Mouse (Mus musculus) embryonic facial prominence, embryonic 13.5 days (tissue): ENCODE data around the gene Lyg2. TPM values are rescaled to one million over a fixed set of nuclear protein-coding genes. Genes with fewer than 3 reads are reported as not detected.

Experiments used
- ATAC-seq: fragments of 200-750 bp; cut with Nextera tagmentation; 2 replicates; pipeline ENCODE4 v1.8.0; 2017; ENCODE audit warnings: low read depth; ENCODE audit not compliant: insufficient number of reproducible peaks, insufficient read depth, low FRiP score, low TSS enrichment
- H3K27ac ChIP-seq: fragments of 300-500 bp; sonication (generic); 2 replicates; pipeline ENCODE4 v1.5.1; 2015; ENCODE audit warnings: moderate library complexity, mild to moderate bottlenecking, inconsistent platforms
- H3K27me3 ChIP-seq: fragments of 300-500 bp; sonication (generic); 2 replicates; pipeline ENCODE4 v1.6.1; 2015; ENCODE audit warnings: mild to moderate bottlenecking, inconsistent platforms
- H3K36me3 ChIP-seq: fragments of 300-500 bp; sonication (generic); 2 replicates; pipeline ENCODE4 v1.6.1; 2015; ENCODE audit warnings: mild to moderate bottlenecking, inconsistent platforms
- H3K4me1 ChIP-seq: fragments of 300-500 bp; sonication (generic); 2 replicates; pipeline ENCODE4 v1.6.1; 2015; ENCODE audit warnings: inconsistent platforms
- H3K4me2 ChIP-seq: fragments of 300-500 bp; sonication (generic); 2 replicates; pipeline ENCODE4 v1.6.1; 2015; ENCODE audit warnings: moderate library complexity, mild to moderate bottlenecking, inconsistent platforms
- H3K4me3 ChIP-seq: fragments of 300-500 bp; sonication (generic); 2 replicates; pipeline ENCODE4 v1.5.1; 2015; ENCODE audit warnings: mild to moderate bottlenecking, inconsistent platforms
- H3K9ac ChIP-seq: fragments of 300-500 bp; sonication (generic); 2 replicates; pipeline ENCODE4 v1.6.1; 2015; ENCODE audit warnings: mild to moderate bottlenecking, inconsistent platforms
- H3K9me3 ChIP-seq: fragments of 300-500 bp; sonication (generic); 2 replicates; pipeline ENCODE4 v1.6.1; 2016; ENCODE audit warnings: inconsistent platforms
- WGBS: fragments of 180-500 bp; shearing (Covaris S2); methylation state at CpG from one replicate; pipeline ENCODE4 v1.1.7; 2015; ENCODE audit warnings: mixed read lengths; 5-methylcytosine and 5-hydroxymethylcytosine counted together
- polyA plus RNA-seq: library from polyadenylated mRNA; unstranded; fragments of >200 nt; fragmentation: Nextera tagmentation; extraction: Ambion mirVana; gene quantifications from 2 replicates; pipeline ENCODE4 v1.2.1, GENCODE M21; 2015

The Lyg2 gene
- polyA plus RNA-seq, 1 experiment from 2014 or later: not detected

DNA sequence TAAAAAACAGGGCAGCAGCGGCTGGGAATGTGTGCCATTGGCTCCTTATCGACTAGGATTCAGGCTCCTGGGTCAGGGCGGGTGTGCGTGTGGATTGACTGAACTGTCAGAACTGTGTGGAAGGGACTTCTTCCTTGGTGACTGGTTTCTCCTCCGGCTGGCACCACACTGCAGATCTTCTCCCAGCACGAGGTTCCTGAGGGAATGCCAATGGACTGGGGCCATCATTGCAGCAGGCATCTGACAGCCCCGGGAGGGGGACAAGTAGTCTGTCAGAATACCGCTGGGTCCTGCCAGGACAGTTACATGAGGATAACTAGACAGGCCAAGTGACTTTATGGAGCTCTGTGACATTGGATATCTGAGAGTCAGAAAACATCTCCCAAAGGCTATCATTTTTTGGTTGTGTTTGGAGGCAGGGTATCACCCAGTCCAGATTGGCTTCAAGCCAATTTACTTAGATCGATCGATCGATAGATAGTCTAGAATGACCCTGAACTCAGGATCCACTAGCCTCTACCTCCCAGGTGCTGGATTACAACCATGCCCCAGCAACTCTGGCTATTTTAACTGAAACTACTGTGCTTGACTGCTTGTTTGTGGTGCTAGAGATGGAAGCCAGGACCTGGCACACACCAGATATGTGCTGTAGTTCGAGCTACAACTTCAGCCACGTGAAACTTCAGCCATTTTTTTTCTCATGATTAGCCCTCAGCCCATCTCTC is 38.4 kb downstream of the Lyg2 start:
- peaks cover 2% of the 10 kb centered on the region; the same call in 1 of the 2 replicates for H3K4me1 ChIP-seq
- no peak overlapping the region for H3K4me3 ChIP-seq
- H3K9me3 ChIP-seq: no peaks in the 10 kb centered on the region
- 94% methylated on average over 13 of the region's 13 CpGs for WGBS
- no peak overlapping the region for H3K4me2 ChIP-seq
- H3K9ac ChIP-seq: no peak overlapping the region
- ATAC-seq: no peak
- H3K27me3 ChIP-seq: no peaks in the 10 kb centered on the region
- H3K36me3 ChIP-seq: peaks cover 71% of the 10 kb centered on the region
- H3K27ac ChIP-seq: no peak overlapping the region

DNA sequence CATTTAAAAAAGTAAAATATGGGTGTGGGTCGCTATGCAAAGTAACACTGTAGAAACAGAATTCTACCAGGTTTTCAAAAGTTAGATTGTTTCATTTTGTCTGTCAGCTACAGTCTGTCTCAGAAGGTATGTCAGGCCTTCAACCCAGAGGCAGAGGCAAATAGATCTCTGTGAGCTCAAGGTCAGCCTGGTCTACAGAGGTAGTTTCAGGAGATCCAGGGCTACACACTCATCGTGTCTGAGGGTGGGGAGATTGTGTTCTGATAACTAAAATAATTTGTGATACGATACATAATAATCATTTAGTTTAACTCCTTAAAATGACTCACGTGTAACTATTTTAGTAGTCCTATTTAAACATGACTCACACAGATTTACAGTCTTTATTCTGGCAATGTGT is 43.1 kb downstream of the Lyg2 start:
- H3K9me3 ChIP-seq: no peaks in the 10 kb centered on the region
- H3K36me3 ChIP-seq: peaks cover 35% of the 10 kb centered on the region
- ATAC-seq: no peak
- H3K4me3 ChIP-seq: 0 out of 2 replicates have a peak overlapping the region, but pooled peaks have one; percentile 57
- H3K27ac ChIP-seq: no peak overlapping the region
- H3K4me2 ChIP-seq: peak overlapping the region; percentile 73
- H3K4me1 ChIP-seq: peaks cover 10% of the 10 kb centered on the region; the same call in 1 of the 2 replicates
- H3K27me3 ChIP-seq: peaks cover 7% of the 10 kb centered on the region
- H3K9ac ChIP-seq: no peak overlapping the region
- 91% methylated on average over 4 of the region's 4 CpGs for WGBS

DNA sequence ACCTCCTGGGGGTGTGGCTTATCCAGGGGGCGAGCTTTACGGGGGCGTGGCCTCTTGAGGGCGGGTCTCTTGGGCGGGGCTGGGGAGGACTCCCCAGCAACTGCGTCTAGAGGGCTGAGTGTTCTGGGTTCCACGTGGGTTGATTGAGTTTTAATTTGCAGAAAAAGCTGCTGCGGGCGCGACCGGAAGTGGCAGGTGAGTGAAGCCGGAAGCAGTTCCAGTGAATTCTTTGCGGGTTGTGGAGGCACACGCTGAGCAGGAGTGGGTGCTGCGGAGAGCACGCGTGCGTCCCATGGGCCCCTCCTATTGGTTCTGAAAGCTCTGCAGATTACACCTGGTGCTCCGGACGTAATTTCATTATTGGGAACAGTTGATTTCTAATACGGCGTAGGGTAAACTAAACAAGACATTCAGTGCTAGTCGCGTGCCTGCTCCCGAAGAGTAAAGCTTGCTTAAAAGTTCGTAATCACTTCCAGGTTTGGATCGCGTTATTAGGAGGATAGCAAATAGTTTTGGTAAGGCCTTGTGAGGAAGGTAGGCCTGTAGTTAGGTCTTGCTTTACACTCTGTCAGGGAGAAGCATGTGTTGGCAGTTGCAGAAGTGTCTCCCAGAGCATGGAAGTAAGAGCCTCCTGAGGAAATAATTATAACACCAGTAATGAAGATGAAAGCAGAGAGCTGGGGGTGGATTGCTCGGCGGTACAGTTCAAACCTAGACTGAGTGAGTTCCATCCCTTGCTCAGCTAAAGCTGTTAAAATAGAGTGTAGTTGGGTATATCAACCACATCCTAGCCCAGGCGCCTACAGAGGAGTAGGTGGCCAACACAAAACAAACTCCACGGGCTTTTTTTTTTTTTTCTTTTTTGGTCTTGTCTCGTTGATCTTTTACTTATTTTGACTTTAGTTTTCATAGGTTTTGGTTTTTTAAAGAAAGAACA is 43.9 kb downstream of the Lyg2 start:
- Histone ChIP-seq H3K4me1 (peaks cover 10% of the 10 kb centered on the region; the same call in 1 of the 2 replicates), H3K27me3 (peaks cover 7% of the 10 kb centered on the region), H3K4me2 (peak overlapping the region; percentile 73), H3K27ac (peak overlapping the region; percentile 82), H3K4me3 (peak overlapping the region; percentile 57), H3K36me3 (peaks cover 28% of the 10 kb centered on the region), H3K9ac (peak overlapping the region; percentile 69), H3K9me3 (no peaks in the 10 kb centered on the region)
- ATAC-seq: peak; percentile 77
- WGBS: 6% methylated on average over 33 of the region's 33 CpGs

DNA sequence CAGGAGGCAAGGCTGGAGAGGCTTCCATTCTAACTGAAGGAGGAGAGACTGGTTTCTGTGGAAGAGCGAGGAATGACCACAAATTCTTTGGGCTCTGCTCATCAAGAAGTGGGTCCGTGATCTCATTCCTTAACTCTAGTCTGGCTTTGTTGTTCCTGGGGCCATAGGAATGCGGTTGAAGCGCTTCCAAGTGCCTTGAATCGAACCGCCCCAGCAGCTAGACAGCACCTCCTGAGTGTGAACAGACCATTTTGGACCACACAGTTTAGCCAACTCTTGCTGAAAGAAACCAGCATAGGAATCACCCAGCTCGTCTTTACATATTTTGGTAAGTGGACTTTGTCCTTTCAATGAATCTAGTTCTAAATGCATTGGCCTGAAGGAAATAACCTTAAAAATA is 44.6 kb downstream of the Lyg2 start, which contains the start of gene Lipt1:
Gene Lipt1 (plus strand): TSS at position 35 of the 400 bp plus-strand sequence.
- 6% methylated on average over 7 of the region's 7 CpGs for WGBS
- peak within 1 kb of the TSS; percentile 69 for H3K9ac ChIP-seq
- H3K9me3 ChIP-seq: no peaks in the 10 kb centered on the region
- peaks cover 21% of the 10 kb centered on the region for H3K36me3 ChIP-seq
- H3K27ac ChIP-seq: peak within 1 kb of the TSS; percentile 82
- peaks cover 10% of the 10 kb centered on the region; the same call in 1 of the 2 replicates for H3K4me1 ChIP-seq
- H3K4me3 ChIP-seq: peak within 1 kb of the TSS; percentile 57
- H3K27me3 ChIP-seq: peaks cover 7% of the 10 kb centered on the region
- peak; percentile 44; the same call in 1 of the 2 replicates for ATAC-seq
- peak within 1 kb of the TSS; percentile 73 for H3K4me2 ChIP-seq

DNA sequence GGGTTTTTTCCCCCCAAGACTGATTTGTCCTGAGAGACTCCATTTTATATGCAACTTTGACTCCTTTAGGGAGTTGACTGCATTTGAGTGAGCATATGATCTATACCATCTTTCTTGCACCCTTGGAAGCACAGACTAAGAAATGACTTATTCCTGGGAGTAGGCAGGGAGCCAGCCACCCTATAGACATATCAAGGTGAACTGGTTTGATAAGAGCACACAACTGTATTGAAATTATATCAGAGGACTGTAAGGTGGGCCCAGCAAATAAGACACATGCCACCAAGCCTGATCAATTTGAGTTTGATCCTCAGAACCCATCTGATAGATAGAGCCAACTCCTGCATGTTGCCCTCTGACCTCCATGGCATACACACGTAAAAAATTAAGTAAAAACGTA is 46.9 kb downstream of the Lyg2 start:
- Histone ChIP-seq H3K4me1 (peaks cover 10% of the 10 kb centered on the region), H3K27ac (no peak overlapping the region), H3K36me3 (no peaks in the 10 kb centered on the region), H3K4me3 (no peak overlapping the region), H3K27me3 (peaks cover 7% of the 10 kb centered on the region), H3K9me3 (no peaks in the 10 kb centered on the region), H3K9ac (no peak overlapping the region), H3K4me2 (no peak overlapping the region)
- no peak for ATAC-seq
- WGBS: 55% methylated on average over 2 of the region's 2 CpGs

DNA sequence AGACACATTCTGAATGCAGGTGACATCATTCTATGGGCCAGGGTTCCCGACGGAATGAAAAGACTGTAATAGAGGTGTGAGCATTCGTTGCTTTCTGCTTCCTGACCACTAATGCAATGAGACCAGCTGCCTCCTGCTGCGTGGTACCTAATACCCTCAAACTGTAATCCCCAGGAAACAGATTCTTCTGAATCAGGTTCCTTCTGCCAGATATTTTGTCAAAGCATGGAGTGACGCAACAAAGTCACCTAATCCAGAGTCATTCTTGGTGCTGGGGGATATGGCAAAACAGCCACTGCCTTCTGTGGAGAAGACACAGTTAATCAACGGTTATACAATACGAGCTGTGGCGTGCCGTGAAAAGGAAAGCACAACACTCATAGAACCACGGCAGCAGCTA is 47.7 kb downstream of the Lyg2 start:
- H3K27ac ChIP-seq: no peak overlapping the region

DNA sequence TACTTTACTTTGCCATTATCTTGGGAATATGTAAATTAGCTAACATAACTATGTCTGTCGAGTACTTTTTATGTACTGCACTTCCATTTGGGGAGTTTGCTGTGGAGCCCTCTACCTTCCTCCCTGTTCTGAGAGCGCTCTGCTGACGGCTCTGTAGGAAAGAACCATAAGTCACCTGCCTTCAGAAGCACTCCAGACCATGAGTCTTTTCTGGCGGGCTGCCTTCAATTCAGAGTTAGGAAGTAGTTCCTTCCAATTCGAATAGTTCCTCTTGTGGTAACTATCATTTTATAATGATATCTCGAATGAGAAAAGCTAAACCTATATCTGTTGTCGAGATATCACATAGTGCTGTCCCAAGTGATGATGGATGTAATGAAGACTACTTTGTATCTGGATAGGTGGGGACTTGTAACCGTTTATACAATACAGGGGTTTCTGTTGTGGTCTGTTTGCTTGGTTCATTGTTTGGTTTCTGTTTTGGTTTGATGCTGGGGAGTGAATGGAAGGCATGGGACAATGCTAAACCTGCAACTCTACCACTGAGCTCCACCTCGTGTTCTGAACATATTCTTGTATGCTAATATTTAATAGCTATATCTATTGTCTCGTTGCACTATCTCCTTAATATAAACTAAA is 48.5 kb downstream of the Lyg2 start:
- Histone ChIP-seq H3K27ac (no peak overlapping the region), H3K27me3 (peaks cover 7% of the 10 kb centered on the region), H3K9me3 (no peaks in the 10 kb centered on the region), H3K36me3 (no peaks in the 10 kb centered on the region), H3K4me2 (no peak overlapping the region), H3K9ac (no peak overlapping the region), H3K4me1 (peaks cover 8% of the 10 kb centered on the region), H3K4me3 (no peak overlapping the region)
- ATAC-seq: no peak
- WGBS: 74% methylated on average over 10 of the region's 10 CpGs

More for the DNA sequence above, 47.7 kb downstream of the Lyg2 start:
- WGBS: 60% methylated on average over 10 of the region's 10 CpGs
- no peaks in the 10 kb centered on the region for H3K9me3 ChIP-seq
- no peak overlapping the region for H3K9ac ChIP-seq
- H3K4me3 ChIP-seq: no peak overlapping the region
- no peak overlapping the region for H3K4me2 ChIP-seq
- no peak for ATAC-seq
- peaks cover 7% of the 10 kb centered on the region for H3K27me3 ChIP-seq
- H3K4me1 ChIP-seq: peaks cover 10% of the 10 kb centered on the region
- no peaks in the 10 kb centered on the region for H3K36me3 ChIP-seq

DNA sequence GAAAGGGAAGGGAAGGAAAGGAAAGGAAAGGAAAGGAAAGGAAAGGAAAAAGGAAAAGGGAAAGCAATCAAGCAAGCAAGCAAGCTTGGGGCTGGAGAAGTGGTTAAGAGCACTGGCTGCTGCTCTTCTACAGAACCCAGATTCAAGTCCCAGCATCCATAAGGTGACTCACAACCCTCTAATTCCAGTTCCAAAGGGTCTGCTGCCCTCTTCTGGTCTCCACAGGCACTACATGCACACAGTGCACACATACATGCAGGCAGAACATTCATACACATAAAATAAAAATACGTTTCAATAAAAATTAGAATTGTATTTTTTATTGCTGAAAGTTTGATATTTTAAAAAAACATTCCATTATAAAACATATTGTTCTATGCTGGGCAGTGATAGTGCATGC is 49.2 kb downstream of the Lyg2 start:
- no peak for ATAC-seq
- no peaks in the 10 kb centered on the region for H3K36me3 ChIP-seq
- H3K27ac ChIP-seq: no peak overlapping the region
- H3K4me2 ChIP-seq: no peak overlapping the region
- no peak overlapping the region for H3K4me3 ChIP-seq
- no peak overlapping the region for H3K9ac ChIP-seq
- no peaks in the 10 kb centered on the region for H3K9me3 ChIP-seq
- peaks cover 7% of the 10 kb centered on the region for H3K27me3 ChIP-seq
- peaks cover 5% of the 10 kb centered on the region for H3K4me1 ChIP-seq
- 80% methylated on average over 1 of the region's 1 CpGs for WGBS

DNA sequence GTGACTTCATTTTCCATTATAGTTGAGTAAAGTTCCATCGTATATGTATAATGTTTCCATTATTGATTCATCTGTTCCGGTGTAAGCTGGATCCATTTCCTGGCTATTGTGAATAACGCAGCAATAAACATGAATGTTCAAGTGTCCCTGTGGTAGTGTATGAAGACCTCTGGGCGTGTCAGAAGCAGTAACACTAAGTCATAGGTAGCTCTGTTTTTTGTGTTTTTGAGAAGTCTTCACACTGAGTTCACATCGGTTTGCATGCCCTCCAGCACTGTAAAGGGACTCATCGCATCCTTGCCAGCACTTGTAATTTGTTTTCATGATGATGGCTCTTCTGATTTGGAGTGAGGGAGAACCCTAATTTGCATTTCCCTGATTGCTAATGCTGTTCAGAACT is 50.0 kb downstream of the Lyg2 start, which contains the start of gene Tsga10:
Gene Tsga10 (minus strand): TSS at position 144 of the 400 bp plus-strand sequence.
- Histone ChIP-seq H3K4me2 (peak within 1 kb of the TSS; percentile 74), H3K4me3 (peak within 1 kb of the TSS; percentile 70), H3K4me1 (peaks cover under 1% of the 10 kb centered on the region), H3K27me3 (peaks cover 7% of the 10 kb centered on the region), H3K27ac (peak within 1 kb of the TSS; percentile 82), H3K9ac (peak within 1 kb of the TSS; percentile 79), H3K36me3 (no peaks in the 10 kb centered on the region), H3K9me3 (no peaks in the 10 kb centered on the region)
- no peak for ATAC-seq
- WGBS: 74% methylated on average over 6 of the region's 6 CpGs

DNA sequence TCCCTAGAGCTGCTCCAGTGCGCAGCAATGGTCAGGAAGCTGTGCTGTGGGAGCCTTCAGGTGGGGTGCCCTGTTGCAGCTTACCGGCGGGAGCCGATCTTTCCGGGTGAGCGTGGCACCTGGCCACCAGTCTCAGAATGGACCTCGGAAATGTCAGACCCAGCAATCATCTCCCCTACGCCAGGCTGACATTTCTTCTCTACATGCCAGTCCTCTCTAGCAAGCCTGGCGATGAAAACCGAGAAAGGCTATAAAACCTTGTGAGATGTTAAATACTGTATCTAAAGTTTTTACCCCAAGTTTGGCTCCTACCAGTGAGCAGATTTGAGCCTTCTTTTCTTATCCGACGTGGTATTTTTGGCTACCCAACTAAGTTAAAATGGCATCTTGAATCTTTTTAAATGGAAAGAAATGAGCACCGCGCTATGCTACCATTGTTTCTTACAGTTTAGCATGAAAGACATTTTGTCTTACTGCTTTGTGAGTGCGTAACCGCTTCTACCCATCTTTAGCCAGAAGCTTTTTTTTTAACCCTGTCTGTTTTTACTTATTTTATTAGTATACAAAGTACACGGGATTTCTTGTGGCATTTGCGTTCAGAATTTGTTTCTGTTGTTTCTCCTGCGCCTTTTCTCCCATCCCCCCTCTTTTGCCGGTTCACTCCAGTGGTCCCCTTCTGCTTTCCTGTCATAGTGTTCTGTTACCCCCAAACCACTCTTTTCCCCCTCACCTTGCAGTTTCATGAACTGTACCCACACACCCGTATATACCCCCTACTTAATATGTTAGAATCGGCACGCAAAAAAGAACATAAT is 50.7 kb downstream of the Lyg2 start:
- Histone ChIP-seq H3K9me3 (no peaks in the 10 kb centered on the region), H3K4me2 (peak overlapping the region; percentile 74), H3K9ac (peak overlapping the region; percentile 79), H3K4me3 (peak overlapping the region; percentile 70), H3K27me3 (peaks cover 7% of the 10 kb centered on the region), H3K4me1 (no peaks in the 10 kb centered on the region; the same call in 1 of the 2 replicates), H3K27ac (peak overlapping the region; percentile 82), H3K36me3 (no peaks in the 10 kb centered on the region)
- no peak for ATAC-seq
- 9% methylated on average over 23 of the region's 23 CpGs for WGBS
